Mouse (Mus musculus): ENCODE results near the gene Insm2. TPM values are rescaled to one million over a fixed set of nuclear protein-coding genes. Genes with fewer than 3 reads are reported as not detected.

Gene Insm2
- polyA plus RNA-seq (2012; rRNA removed): not detected in 2 replicates

DNA sequence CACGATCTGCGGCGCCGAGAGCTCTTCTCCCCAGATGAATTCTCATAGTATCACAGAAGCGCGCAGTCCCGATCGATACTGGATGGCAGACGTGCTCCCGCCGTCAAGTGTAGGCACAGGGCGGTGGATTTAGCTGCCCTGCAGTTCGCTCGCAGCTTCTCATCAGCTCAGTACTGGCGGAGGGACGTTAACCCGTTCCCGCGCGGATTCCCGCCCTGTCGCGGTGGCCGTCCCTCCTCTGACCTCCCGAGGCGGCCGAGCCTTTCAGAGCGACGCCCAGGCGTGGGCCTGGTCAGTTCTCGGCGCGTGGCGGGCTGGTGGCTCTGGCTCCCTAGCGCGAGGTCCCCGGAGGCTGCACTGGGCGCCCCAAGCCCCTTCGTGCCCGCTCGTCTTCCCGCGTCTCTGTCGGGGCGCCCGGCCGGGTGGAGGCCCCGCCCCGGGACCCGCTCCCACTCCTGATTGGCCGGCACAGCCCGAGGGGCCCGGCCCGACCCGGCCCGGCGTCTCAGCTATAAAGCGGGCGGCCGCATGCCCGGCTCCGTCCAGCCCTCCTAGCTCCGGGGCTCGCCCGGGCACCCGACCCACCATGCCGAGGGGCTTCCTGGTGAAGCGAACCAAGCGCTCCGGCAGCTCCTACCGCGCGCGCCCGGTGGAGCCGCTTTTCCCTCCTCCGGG is at the start of gene Insm2:
Insm2 (plus strand) TSS at position 541 of the 675 bp plus-strand sequence.

GRCm38 (mm10) chr12:55565206-55565605 is 34.0 kb upstream of the Insm2 start, which contains the start of gene Aldoart2:
Aldoart2 (plus strand) TSS chr12:55565239.

Other genes starting within 250 kb of the Insm2 start
- gene Psma6, start 215.2 kb upstream of the Insm2 start, polyA plus RNA-seq (2012; rRNA removed): 71.6 and 74.4 TPM in 2 replicates
- 27.0 and 31.7 TPM in 2 replicates for gene Nfkbia, start 106.8 kb upstream of the Insm2 start, polyA plus RNA-seq (2012; rRNA removed)
- 0.01 TPM in 1 of 2 replicates, not detected in the other for gene Aldoart2, start 34.2 kb upstream of the Insm2 start, polyA plus RNA-seq (2012; rRNA removed)
- 8.2 and 8.7 TPM in 2 replicates for gene Ralgapa1, start 221.7 kb downstream of the Insm2 start, polyA plus RNA-seq (2012; rRNA removed)
- 9.5 and 11.7 TPM in 2 replicates for gene Brms1l, start 236.9 kb downstream of the Insm2 start, polyA plus RNA-seq (2012; rRNA removed)